Mouse (Mus musculus) intestine, embryonic 16.5 days (tissue): ENCODE data around the gene Slc25a44. TPM values are rescaled to one million over a fixed set of nuclear protein-coding genes. Genes with fewer than 3 reads are reported as not detected.

Experiments used
- ATAC-seq: fragments of 200-750 bp; cut with Nextera tagmentation; 2 replicates; pipeline ENCODE4 v1.8.0; 2017; ENCODE audit warnings: moderate TSS enrichment, moderate library complexity
- H3K27ac ChIP-seq: fragments of 300-500 bp; sonication (generic); 2 replicates; pipeline ENCODE4 v1.5.1; 2014; ENCODE audit warnings: mild to moderate bottlenecking, low read length
- H3K27me3 ChIP-seq: fragments of 300-500 bp; sonication (generic); replicated peaks from 2 replicates; pipeline ENCODE4 v1.6.1; 2014; ENCODE audit warnings: low read length, control low read depth, mixed read lengths; ENCODE audit not compliant: control insufficient read depth, insufficient read depth
- H3K36me3 ChIP-seq: fragments of 300-500 bp; sonication (generic); 2 replicates; pipeline ENCODE4 v1.6.1; 2014; ENCODE audit warnings: low read length, control low read depth; ENCODE audit not compliant: control insufficient read depth, insufficient read depth
- H3K4me1 ChIP-seq: fragments of 300-500 bp; sonication (generic); 2 replicates; pipeline ENCODE4 v1.6.1; 2014; ENCODE audit warnings: low read length, control low read depth, mixed read lengths; ENCODE audit not compliant: control insufficient read depth, insufficient read depth
- H3K4me2 ChIP-seq: fragments of 300-500 bp; sonication (generic); 2 replicates; pipeline ENCODE4 v1.6.1; 2014; ENCODE audit warnings: low read depth, low read length, control low read depth
- H3K4me3 ChIP-seq: fragments of 300-500 bp; sonication (generic); 2 replicates; pipeline ENCODE4 v1.5.1; 2014; ENCODE audit warnings: mild to moderate bottlenecking, low read length
- H3K9ac ChIP-seq: fragments of 300-500 bp; sonication (generic); 2 replicates; pipeline ENCODE4 v1.6.1; 2014; ENCODE audit warnings: low read depth, low read length
- H3K9me3 ChIP-seq: fragments of 300-500 bp; sonication (generic); 2 replicates; pipeline ENCODE4 v1.6.1; 2016; ENCODE audit warnings: low read length, control low read depth; ENCODE audit not compliant: control insufficient read depth
- WGBS: fragments of 180-500 bp; shearing (Covaris S2); extraction: QIAGEN DNeasy Blood & Tissue Kit; methylation state at CpG from one replicate; pipeline ENCODE4 v1.1.7; 2014; 5-methylcytosine and 5-hydroxymethylcytosine counted together
- polyA plus RNA-seq: library from polyadenylated mRNA; unstranded; fragments of >200 nt; fragmentation: Nextera tagmentation; extraction: Ambion mirVana; gene quantifications from 2 replicates; pipeline ENCODE4 v1.2.1, GENCODE M21; 2015

Gene Slc25a44
- polyA plus RNA-seq, 1 experiment from 2014 or later = 20.4 TPM

- Histone ChIP-seq H3K27me3 (no peaks in the 10 kb centered on the region), H3K9ac (peak overlapping the region; percentile 45; the same call in 1 of the 2 replicates), H3K9me3 (no peaks in the 10 kb centered on the region), H3K27ac (peak overlapping the region; percentile 40; the same call in 1 of the 2 replicates), H3K4me1 (peaks cover 28% of the 10 kb centered on the region), H3K36me3 (0 out of 2 replicates have a peak, but pooled peaks cover 4% of the 10 kb centered on the region), H3K4me3 (peak overlapping the region; percentile 29; the same call in 1 of the 2 replicates), H3K4me2 (peak overlapping the region; percentile 44)
- 19% methylated on average over 2 of the region's 2 CpGs for WGBS
- no peak for ATAC-seq
These were observed 371 bp upstream of the Slc25a44 start for GRCm38 (mm10) chr3:88425330-88425689.

GRCm38 (mm10) chr3:88422020-88422720, 2.8 kb downstream of the Slc25a44 start:
- ATAC-seq = peak; percentile 54
- H3K9ac ChIP-seq = peak overlapping the region; percentile 30
- H3K4me1 ChIP-seq = peaks cover 28% of the 10 kb centered on the region
- peaks cover 9% of the 10 kb centered on the region; the same call in 1 of the 2 replicates for H3K36me3 ChIP-seq
- no peak overlapping the region for H3K4me2 ChIP-seq
- H3K27ac ChIP-seq = peak overlapping the region; percentile 12
- no peaks in the 10 kb centered on the region for H3K9me3 ChIP-seq
- H3K27me3 ChIP-seq = no peaks in the 10 kb centered on the region
- no peak overlapping the region for H3K4me3 ChIP-seq
- 33% methylated on average over 9 of the region's 9 CpGs for WGBS

- Histone ChIP-seq H3K9me3 (no peaks in the 10 kb centered on the region), H3K4me2 (no peak overlapping the region), H3K36me3 (peaks cover 13% of the 10 kb centered on the region)
These were observed 4.2 kb downstream of the Slc25a44 start for GRCm38 (mm10) chr3:88420771-88421170.

GRCm38 (mm10) chr3:88418016-88418415, 6.9 kb downstream of the Slc25a44 start:
- ATAC-seq = no peak
- no peaks in the 10 kb centered on the region for H3K9me3 ChIP-seq
- no peak overlapping the region for H3K27ac ChIP-seq
- H3K4me3 ChIP-seq = no peak overlapping the region
- no peaks in the 10 kb centered on the region for H3K27me3 ChIP-seq
- peaks cover 13% of the 10 kb centered on the region for H3K36me3 ChIP-seq
- H3K4me1 ChIP-seq = peaks cover 27% of the 10 kb centered on the region
- H3K4me2 ChIP-seq = no peak overlapping the region
- 78% methylated on average over 6 of the region's 6 CpGs for WGBS
- H3K9ac ChIP-seq = no peak overlapping the region

More at GRCm38 (mm10) chr3:88420771-88421170, 4.2 kb downstream of the Slc25a44 start:
- Histone ChIP-seq H3K27me3 (no peaks in the 10 kb centered on the region), H3K27ac (no peak overlapping the region), H3K4me1 (peaks cover 34% of the 10 kb centered on the region), H3K4me3 (no peak overlapping the region), H3K9ac (no peak overlapping the region)
- ATAC-seq = no peak
- WGBS = 94% methylated on average over 19 of the region's 19 CpGs

GRCm38 (mm10) chr3:88415668-88416067, 9.3 kb downstream of the Slc25a44 start:
- Histone ChIP-seq H3K4me2 (no peak overlapping the region), H3K9ac (0 out of 2 replicates have a peak overlapping the region, but pooled peaks have one; percentile 34), H3K27ac (peak overlapping the region; percentile 57), H3K36me3 (peaks cover 11% of the 10 kb centered on the region), H3K27me3 (no peaks in the 10 kb centered on the region), H3K4me3 (no peak overlapping the region), H3K4me1 (peaks cover 16% of the 10 kb centered on the region), H3K9me3 (no peaks in the 10 kb centered on the region)
- 47% methylated on average over 4 of the region's 4 CpGs for WGBS
- peak; percentile 54 for ATAC-seq

- peaks cover 31% of the 10 kb centered on the region for H3K4me1 ChIP-seq
- WGBS = 83% methylated on average over 11 of the region's 11 CpGs
- H3K9ac ChIP-seq = no peak overlapping the region
- H3K9me3 ChIP-seq = no peaks in the 10 kb centered on the region
- H3K4me3 ChIP-seq = no peak overlapping the region
- H3K36me3 ChIP-seq = peaks cover 5% of the 10 kb centered on the region
- ATAC-seq = no peak
- no peaks in the 10 kb centered on the region for H3K27me3 ChIP-seq
- H3K27ac ChIP-seq = no peak overlapping the region
- H3K4me2 ChIP-seq = no peak overlapping the region
These were observed 12.3 kb downstream of the Slc25a44 start for GRCm38 (mm10) chr3:88412636-88413035.

GRCm38 (mm10) chr3:88411681-88412080, 13.3 kb downstream of the Slc25a44 start:
- Histone ChIP-seq H3K27ac (peak overlapping the region; percentile 25), H3K27me3 (no peaks in the 10 kb centered on the region), H3K4me3 (no peak overlapping the region), H3K4me1 (peaks cover 36% of the 10 kb centered on the region), H3K9ac (no peak overlapping the region), H3K9me3 (no peaks in the 10 kb centered on the region), H3K36me3 (peaks cover 4% of the 10 kb centered on the region; the same call in 1 of the 2 replicates), H3K4me2 (no peak overlapping the region)
- no peak for ATAC-seq
- 72% methylated on average over 4 of the region's 4 CpGs for WGBS

- 20% methylated on average over 7 of the region's 7 CpGs for WGBS
- H3K36me3 ChIP-seq = no peaks in the 10 kb centered on the region
- H3K27ac ChIP-seq = peak overlapping the region; percentile 84
- H3K4me1 ChIP-seq = peaks cover 30% of the 10 kb centered on the region
- H3K9me3 ChIP-seq = no peaks in the 10 kb centered on the region
- peak overlapping the region; percentile 64 for H3K4me3 ChIP-seq
- peak; percentile 26 for ATAC-seq
- H3K9ac ChIP-seq = peak overlapping the region; percentile 89
- peak overlapping the region; percentile 54 for H3K4me2 ChIP-seq
- no peaks in the 10 kb centered on the region for H3K27me3 ChIP-seq
These were observed 14.3 kb downstream of the Slc25a44 start for GRCm38 (mm10) chr3:88410645-88411031.

GRCm38 (mm10) chr3:88409741-88410644, 14.9 kb downstream of the Slc25a44 start, which contains the start of gene Pmf1:
Gene Pmf1, minus strand, starts transcription at chr3:88410331.
- Histone ChIP-seq H3K36me3 (no peaks in the 10 kb centered on the region), H3K27me3 (no peaks in the 10 kb centered on the region), H3K9ac (peak within 1 kb of the TSS; percentile 89), H3K9me3 (no peaks in the 10 kb centered on the region), H3K4me2 (peak within 1 kb of the TSS; percentile 54), H3K4me3 (peak within 1 kb of the TSS; percentile 64), H3K27ac (peak within 1 kb of the TSS; percentile 87), H3K4me1 (peaks cover 25% of the 10 kb centered on the region)
- WGBS = under 1% methylated on average over 54 of the region's 54 CpGs
- peak; percentile 93 for ATAC-seq
